Mouse (Mus musculus) ovary, postnatal 14 days (tissue): ENCODE results near the gene Rad9a.
A peak's percentile ranks its signal among the peaks of the same experiment; 100 is the strongest.

ENCODE experiments used
- DNase-seq: peaks from one replicate; pipeline ENCODE4 v3.0.0; 2022; ENCODE audit warnings: low spot score

The Rad9a gene

DNA sequence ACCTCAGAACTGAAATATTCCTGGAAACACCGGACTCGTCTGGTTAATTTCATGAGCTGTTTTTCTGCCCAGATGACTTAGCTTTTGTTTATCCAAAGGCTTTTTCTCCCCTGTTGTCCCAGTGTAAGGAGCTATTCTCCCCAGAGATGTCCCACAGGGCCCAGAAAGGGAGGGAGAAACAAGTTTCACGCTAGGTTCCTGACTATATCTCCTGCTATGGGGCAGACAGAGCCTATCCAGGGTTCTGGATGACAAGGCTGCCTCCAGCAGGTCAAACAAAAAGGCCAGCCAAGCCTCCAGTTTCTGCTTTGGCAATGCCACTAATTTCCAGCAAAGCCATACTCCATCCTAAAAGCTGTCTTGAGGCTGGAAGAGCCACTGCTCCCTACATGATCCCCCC is 16.4 kb upstream of the Rad9a start:
- DNase-seq = no peak

DNA sequence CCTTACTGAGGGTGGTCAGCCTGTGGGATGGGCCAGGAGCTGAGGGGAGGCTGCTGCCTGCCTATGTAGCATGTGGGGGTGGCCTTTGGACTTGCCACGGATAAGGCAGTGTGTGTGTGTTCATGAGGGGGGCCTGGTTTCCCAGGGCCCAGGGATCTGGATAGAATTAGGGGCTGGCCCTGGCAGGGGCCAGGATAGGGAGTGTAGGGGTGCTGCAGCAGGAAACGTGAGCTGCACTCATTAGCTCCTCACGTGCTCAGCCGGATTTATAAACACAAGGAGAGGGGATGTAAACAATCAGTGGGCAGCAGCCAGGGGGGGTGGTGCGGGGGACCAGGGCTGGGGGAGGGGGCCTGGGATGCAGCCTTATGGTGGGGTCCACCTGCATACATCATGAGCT is 15.7 kb upstream of the Rad9a start:
- DNase-seq = no peak

DNA sequence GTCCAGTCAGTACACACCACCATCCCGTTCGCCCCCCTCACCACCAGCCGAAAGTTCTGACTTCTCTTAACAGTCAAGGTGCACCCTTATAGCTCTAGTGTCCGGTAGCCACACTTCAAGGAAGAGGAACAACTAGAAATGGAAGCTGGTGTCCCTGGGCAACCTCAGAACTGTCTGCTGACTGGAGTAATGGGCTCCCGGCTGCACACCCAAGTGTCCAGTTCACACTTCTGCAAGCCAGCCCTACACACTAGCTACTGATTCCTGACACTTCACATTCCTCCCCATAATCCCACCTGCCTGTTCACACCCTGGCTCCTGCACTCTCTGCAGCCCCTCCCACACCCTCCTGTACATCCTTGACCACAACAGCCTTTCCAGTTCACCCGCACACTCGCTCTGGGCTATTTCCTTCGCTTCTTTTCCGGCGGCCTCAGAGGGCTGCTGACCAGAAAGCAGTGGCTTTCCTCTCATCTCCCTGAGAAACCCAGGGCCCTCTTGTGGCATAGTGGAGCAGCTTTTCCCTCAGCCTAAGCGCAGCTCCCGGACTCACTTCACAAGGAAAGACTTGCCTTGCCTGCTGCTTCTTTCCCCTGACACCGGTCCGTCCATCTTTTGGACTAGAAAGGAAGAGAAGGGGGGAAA is 14.7 kb upstream of the Rad9a start:
- no peak for DNase-seq

DNA sequence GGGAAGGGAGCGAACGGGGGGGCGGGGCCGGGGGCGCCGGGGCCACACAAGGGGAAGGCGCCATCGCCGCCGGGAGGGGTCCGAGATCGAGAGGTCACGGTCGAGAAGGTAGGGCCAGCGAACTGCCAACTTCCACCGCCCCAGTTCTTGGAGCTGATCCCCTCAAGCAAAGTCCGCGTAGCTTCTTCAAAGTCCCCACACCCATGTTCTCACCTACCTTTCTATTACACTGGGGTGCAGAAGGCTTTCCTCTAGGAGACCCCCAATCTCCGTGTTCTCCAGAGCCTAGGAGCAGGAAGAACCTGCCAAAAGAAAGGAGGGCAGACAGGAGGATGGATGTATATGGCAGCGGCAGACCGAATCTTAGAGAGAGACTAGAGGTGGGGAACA is 14.0 kb upstream of the Rad9a start:
- no peak for DNase-seq

DNA sequence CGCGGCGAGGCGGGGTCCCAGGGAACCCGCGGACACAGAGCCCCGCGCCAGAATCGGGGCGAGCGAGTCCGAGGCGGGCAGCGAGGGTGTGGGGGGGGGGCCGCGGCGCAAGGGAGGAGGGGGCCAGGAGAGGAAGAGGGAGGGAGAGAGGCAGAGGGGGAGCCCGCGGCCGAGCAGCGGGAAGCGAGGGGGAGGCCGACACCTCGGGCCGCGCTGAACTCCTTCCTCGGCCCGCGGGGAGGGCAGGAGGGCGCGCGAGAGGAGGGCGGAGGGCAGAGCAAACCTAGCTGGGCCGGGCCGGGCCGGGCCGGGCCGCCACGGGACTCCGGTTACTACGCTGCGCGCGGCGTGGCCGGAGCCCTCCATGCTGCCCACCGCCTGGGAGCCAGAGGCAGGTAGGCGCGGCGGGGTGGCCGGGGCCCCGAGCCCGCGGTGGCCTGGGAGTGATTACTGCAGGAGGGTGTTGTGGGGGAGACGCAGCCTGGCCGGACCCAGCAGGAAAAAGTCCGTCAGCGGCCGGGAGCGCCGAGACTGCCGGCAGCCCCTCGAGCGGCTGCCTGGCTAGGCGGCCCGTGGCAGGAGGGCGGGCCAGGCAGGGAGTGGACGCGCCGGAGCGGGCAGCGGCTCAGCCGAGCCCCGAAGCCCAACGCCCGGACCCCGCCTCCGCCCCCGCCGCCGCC is 13.4 kb upstream of the Rad9a start:
- no peak for DNase-seq

DNA sequence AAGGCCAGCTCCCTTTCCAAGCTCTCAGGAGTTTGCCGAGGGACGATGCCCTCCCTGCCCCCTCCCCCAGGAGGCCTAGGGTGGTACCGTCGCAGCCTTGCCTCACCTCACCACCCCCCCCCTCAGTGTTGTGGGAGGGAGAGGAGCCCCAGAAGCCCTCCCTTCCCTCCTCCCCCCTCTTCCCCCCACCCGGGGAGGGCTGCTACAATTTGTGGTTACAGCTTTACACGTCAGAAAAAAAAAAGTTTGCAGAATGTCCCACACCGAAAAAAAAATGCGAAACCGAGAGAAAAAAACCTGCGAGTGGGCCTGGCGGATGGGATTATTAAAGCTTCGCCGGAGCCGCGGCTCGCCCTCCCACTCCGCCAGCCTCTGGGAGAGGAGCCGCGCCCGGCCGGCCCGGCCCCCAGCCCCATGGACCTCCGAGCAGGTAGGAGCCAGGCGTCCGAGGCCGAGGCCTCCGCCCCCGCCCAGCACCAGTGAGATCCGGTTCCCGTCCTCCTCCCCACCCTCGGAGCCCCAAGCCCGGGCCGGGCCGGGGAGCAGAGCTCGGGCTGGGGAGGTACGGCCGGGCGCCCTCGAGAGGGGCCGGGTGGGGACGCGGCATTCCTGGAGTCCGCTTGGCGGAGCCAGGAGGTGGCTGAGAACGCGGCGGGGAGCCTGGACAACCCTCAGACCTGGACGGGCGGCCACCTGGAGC is 12.8 kb upstream of the Rad9a start, which contains the start of the genes Clcf1 and AC109138.7:
TSS of gene Clcf1 (plus strand) at position 168 of the 700 bp plus-strand sequence.
TSS of gene AC109138.7 (plus strand) at position 287 of the 700 bp plus-strand sequence.
- peak; percentile 53 for DNase-seq

DNA sequence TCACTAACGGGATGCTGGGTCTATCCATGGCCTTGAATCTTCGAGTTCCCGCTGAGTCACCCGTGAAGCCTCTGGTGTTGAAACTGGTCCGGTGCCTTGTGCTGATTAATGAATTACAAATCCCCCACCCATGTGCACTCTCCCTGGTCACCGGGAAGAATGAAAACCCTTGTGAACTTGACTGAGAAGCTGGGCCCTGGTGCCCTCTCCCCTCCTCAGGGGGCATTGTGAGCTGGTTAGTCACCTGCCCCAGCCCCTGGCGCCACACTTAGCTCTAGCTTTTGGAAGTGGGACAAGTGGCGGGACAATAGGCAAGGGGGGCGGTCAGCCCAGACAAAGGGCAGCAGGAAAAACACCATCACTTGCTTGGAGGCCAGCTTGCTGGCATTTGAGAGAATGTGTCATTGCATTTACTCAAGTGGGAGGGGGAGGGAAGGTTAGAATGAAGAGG is 12.1 kb upstream of the Rad9a start:
- no peak for DNase-seq

DNA sequence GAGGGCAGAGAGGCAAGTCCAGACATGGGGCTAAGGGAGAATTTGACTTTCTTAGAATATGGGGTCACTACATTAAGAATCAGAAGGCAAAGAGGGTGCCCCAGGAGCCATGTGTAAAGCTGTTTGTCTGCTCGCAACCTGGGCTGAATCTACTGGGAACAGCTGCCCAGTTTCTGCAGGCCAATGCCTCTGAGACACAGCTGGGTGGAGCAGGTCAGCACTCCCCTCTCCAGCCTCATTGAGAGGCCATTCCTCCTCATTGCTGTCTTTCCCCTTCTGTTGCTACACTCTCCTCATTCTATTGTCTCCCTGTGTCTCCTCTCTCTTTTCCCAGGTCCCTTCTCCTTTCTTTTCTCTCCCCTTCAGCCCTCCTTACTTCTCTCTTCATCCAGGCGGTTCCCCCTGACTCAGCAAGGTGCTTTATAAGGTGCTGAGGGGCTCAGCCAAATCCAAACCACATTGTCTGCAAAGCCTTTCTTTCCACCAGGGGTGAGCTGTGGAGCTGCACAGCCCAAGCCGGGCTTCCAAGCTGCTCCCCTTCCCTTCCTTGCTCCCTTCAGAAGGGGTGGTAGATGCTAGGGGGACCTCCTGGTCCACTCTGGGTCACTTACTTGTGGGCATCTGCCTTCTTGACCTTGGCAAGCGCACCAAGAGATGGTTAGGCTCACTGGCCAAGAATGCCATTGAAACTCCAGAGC is 10.6 kb upstream of the Rad9a start:
- no peak for DNase-seq

DNA sequence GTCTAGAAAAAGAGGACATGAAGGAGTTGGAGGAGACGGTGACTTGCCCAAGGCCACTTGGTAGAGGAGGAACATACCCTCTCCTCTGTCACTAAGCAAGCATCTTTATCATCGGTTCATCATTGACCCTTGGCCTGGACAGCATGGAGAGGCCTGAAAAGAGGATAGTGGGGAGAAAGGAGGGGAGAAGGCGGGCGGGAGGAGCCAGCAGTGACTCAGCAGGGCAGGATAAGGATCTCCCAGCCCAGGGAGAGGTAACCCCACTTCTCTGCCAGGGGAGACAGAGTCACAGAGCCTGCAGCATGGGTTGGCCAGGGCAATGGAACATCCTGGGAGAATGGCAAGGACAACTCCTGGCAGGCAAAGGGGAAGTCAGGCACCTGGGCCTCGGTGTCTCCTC is 7.1 kb upstream of the Rad9a start:
- no peak for DNase-seq

DNA sequence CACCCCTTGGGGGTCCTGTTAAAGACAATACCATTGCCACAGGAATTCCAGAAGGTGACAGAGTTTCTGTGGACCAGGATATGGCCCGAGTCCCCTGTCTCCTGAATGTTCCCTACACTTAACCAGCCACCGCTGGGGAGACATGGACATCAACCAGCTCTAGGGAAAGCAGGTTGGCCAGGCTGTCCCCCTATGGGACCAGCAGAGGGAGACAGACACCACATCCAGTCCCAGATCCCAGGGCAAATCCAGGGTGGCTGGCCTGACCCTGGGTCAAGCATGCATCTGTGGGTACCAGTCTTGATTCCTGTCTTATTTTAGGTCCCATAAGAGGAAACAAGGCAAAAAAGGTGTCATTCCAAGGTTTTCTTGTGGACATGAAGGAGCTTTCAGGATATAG is 5.5 kb upstream of the Rad9a start:
- DNase-seq = peak; percentile 66

DNA sequence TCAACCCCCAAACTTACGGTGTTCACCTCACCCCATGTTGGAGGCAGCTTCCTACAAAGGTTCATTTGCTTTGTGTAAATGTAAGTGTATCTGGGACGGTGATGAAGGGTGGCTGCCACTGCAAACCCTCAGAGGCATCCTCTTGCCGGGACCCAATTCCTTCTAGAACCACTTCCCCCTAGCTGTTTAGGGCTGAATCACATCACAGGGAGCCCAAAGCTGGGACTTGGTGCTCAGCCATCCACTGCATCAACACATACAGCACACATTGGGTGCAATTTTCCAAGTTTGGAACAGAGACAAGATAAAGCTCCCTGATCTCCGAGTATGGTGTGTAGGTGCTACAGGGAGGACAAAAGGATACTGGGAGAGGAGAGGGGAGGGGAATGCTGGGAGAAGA is 3.4 kb upstream of the Rad9a start:
- no peak for DNase-seq

DNA sequence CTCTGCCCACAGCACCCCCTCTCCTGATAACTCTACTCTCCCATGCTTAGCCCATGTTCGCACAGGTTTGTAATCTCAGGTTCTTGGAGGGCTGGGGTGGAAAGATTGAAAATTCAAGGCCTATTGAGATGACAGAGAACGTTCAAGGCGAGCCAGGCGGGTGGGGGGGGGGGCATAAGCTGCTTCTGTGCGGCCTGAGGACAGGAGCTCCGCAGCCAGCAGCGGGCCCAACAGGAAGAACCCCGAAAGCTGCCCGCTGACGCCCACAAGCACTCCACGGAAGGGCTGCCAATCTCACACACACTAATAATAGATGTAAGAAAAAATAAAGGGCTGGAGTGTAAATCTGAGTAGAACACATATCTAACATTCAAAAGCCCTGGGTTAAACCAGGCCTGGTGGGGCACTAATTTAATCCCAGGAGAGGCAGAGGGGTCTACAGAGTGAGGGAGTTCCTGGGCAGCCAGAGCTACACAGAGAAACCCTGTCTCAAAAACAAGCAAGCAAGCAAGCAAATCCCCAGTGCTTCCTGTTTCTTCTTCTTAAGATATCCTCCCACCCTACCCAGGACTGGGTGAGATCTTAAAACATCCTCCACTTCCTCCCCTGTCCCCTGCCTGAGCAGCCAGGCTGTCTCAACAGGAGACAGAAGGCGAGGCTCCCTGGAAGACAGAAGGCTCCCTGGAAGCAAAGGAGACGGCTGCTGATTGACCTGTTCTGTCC is 2.3 kb upstream of the Rad9a start:
- DNase-seq = no peak

DNA sequence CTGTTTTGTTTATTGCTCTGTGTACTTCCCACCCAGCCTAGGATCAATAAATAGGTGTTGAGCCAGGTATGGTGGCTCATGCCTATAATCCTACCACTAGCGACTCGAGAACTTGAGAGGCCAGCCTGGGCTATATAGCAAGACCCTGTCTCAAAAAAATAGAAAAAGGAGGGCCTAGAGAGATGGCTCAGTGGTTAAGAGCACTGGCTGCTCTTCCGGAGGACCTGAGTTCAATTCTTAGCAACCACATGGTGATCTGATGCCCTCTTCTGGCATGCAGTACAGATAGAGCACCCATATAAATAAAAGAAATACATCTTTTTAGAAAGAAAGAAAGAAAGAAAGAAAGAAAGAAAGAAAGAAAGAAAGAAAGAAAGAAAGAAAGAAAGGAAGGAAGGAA is 1.7 kb upstream of the Rad9a start:
- no peak for DNase-seq

DNA sequence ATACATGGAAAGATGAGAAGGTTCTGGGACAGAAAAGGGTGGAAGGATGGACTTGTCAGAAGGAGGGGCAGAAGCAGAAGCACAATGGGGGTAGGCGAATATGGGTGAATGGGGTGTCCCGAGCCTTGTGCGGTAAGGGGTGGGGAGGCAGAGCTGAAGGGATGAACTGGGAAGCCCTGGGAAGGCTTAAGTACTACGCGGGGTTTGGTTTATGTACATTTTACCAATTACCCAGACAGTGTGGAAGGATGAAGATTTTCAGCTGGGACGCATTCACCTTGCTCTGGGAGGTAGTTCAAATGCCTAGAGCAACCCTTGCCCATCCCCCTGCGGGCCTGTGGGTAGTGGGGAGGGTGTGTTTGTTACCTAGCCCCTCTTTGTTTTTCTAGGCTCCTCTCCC is 687 bp upstream of the Rad9a start:
- no peak for DNase-seq

DNA sequence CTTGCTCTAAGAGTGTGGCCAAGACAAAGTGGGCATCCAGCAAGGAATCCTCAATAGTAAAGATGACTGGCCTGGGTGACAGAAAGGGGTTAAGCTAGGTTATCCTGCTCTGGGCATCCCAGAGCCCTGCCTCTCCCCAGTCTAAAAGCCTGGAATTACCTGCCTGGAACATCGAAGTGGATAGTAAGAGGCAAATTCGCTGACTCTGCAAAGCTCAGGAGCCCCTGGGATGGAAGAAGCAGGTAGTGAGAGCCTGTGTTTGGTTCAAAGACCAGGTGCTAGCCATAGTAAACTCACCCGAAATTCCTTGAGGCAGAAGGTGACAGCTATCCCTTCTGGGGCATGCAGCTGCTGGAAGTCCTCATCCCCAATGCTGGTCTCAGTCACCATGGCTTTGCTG is 4.3 kb downstream of the Rad9a start:
- no peak for DNase-seq

DNA sequence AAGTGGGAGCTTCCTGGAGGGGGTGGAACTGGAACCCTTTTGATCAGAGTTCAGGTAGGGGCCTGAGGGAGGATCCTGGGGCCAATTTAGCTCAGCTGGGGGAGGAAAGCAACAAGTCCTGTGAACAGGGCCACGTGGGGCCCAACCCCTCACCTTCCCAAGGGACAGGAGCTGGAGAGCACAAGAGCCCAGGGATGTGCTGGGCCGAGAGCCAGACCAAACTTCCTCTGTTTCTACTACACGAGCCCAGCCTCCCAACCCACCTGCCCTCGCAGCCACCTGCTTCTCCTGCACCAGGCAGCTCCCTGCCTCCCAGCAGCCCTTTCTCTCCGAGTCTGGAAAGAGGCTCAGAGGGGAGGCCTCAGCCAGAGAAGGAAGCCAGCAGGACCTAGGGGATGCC is 4.9 kb downstream of the Rad9a start:
- no peak for DNase-seq

DNA sequence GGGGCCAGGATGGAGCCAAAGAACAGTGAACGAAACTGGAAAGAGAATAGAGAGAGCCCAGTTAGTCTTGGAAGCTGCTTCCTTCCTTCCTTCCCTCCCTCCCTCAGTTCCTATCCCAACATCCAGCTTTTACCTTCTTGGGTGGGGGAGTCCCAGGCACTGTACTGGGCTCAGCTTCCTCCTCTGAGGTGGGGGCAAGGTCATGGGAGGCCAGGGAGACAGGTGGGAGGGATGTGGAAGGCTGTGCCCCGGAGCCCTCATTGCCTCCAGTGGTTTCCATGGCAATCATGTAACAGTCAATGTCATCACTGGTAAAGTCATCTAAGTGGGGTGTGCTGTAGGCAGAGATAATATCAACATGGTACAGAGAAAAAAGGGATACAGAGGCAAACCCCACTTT is 5.4 kb downstream of the Rad9a start:
- DNase-seq = no peak

DNA sequence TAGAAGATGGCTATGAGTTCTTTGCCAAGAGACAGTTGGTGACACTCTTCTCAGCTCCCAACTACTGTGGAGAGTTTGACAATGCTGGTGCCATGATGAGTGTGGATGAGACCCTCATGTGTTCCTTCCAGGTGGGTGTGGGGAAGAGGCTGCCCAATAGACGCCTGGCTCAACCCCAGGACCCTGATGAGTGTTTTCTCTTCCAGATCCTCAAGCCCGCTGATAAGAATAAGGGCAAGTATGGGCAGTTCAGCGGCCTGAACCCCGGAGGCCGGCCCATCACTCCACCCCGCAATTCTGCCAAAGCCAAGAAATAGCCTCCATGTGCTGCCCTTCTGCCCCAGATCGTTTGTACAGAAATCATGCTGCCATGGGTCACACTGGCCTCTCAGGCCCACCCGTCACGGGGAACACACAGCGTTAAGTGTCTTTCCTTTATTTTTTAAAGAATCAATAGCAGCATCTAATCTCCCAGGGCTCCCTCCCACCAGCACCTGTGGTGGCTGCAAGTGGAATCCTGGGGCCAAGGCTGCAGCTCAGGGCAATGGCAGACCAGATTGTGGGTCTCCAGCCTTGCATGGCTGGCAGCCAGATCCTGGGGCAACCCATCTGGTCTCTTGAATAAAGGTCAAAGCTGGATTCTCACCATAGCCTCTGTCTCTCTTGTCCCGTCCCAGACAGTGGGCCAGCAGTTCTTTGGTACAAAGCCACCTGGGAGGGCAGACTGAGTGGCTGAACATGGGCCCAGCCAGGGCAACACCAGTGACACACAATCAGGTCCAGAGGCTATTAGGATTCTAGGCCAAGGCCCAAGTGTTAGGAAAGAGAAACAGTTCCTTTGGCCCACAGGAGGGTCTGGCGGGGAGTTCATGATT is 6.4 kb downstream of the Rad9a start:
- DNase-seq = no peak

DNA sequence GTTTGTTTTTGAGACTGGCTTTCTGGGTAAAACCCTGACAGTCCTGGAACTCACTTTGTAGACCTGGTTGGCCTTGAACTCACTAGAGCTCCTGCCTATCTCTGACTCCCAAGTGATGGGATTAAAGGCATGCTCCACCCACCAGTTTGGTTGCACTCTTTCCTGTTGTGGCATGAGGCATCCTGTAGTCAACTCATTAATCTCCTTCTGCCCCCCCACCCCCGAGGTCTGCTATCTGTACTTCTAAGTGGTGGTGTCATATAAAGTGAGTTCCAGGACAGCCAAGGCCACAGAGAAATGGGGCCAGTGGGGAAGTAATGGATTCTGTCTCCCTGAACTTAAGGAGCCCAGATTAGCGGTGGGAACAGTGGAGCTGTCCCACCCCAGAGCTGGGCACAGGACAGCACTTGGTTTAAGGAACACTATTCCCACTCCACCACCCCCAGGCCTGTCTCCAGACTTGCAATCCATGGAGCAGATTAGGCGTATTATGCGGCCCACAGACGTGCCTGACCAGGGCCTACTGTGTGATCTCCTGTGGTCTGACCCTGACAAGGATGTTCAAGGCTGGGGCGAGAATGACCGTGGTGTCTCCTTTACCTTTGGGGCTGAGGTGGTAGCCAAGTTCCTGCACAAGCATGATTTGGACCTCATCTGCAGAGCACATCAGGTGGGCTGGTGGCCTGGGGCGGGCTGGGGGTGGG is 7.3 kb downstream of the Rad9a start:
- no peak for DNase-seq

DNA sequence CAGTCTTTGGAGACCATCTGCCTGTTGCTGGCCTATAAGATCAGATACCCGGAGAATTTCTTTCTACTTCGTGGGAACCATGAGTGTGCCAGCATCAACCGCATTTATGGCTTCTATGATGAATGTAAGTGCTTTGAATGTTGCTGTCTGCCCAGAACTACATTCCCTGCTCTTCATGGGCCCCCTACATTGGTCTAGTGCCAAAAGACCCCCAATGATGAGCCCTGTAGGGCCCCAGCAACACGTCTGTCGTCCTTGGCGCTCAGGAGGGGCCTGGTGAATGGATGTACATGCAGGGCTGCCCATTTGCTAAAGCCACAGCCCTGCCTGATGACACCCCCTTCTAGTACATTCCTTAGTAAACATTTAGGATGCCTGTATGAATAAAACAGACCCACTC is 8.3 kb downstream of the Rad9a start:
- no peak for DNase-seq
